In the genomic region with DNA sequence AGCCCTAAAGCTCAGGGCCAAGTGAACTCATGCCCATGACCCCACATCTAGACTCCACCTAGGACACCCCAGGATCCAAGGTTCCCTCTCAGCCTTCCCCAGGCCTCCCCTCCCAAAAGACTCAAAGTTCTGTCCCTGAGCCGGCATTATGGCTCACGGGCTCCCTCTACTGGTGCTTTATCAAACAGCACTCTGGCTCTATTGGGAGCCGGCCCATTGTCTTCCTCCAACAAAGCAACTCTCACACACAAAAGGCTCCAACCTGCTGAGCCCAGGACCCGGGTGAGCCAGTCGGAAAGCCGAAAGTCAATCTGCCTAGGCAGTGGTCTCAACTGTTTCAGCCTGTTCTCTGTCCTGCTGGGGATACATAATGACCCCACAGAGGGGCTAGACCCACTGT, we compare ENCODE assay signal across 1 mouse cellular context.
TF ChIP-seq lines count a peak whose summit lies in the region.

No protein-coding gene starts in this region.

TF ChIP-seq in ES-E14, 5 proteins besides CTCF, POLR2A, EP300 and RAD21 (continued from another document):
- peak; percentile 36; the same call in 1 of the 2 replicates for TF ChIP-seq ZC3H11A (IDR thresholded peaks at IDR 0.05; ENCODE audit: borderline replicate concordance, low read depth, low read length)
